Mouse (Mus musculus) myocyte (in vitro differentiated cells): ENCODE measurements around the gene Rit1.

ENCODE experiments used
- CEBPB ChIP-seq: IDR thresholded peaks from 2 replicates; pipeline ENCODE4 v1.6.1; 2011; ENCODE audit warnings: mild to moderate bottlenecking, moderate library complexity; ENCODE audit not compliant: poor library complexity, insufficient read depth, severe bottlenecking
- E2F4 ChIP-seq: IDR thresholded peaks from one replicate; pipeline ENCODE4 v1.6.1; 2011; ENCODE audit warnings: mild to moderate bottlenecking, control low read depth, moderate library complexity; ENCODE audit not compliant: insufficient read depth
- MAX ChIP-seq: IDR thresholded peaks from one replicate; pipeline ENCODE4 v1.6.1; 2011; ENCODE audit warnings: low read depth, mild to moderate bottlenecking, control low read depth
- MYOD1 ChIP-seq, 3 experiments: IDR thresholded peaks; one replicate each; pipeline ENCODE4 v1.6.1; 2011; ENCODE audit warnings: control low read depth in 2 of 3, low read depth in 2 of 3, mild to moderate bottlenecking in 2 of 3, moderate library complexity in 1 of 3; ENCODE audit not compliant: insufficient read length in 2 of 3, control insufficient read depth in 1 of 3
- MYOG ChIP-seq, 3 experiments: IDR thresholded peaks; one replicate each; pipeline ENCODE4 v1.6.1; 2011; ENCODE audit warnings: control low read depth in 2 of 3, low read depth in 2 of 3, mild to moderate bottlenecking in 2 of 3; ENCODE audit not compliant: insufficient read length in 2 of 3, control insufficient read depth in 1 of 3, insufficient read depth in 1 of 3
- POLR2A ChIP-seq: IDR thresholded peaks from one replicate; pipeline ENCODE4 v1.6.1; 2011; ENCODE audit warnings: low read depth, mild to moderate bottlenecking, control low read depth, moderate library complexity; ENCODE audit not compliant: insufficient read length
- TCF12 ChIP-seq: IDR thresholded peaks from one replicate; pipeline ENCODE4 v1.6.1; 2011; ENCODE audit warnings: mild to moderate bottlenecking, control low read depth; ENCODE audit not compliant: poor library complexity, insufficient read depth, severe bottlenecking
- USF1 ChIP-seq: IDR thresholded peaks from one replicate; pipeline ENCODE4 v1.6.1; 2011; ENCODE audit warnings: low read depth, mild to moderate bottlenecking, control low read depth, moderate library complexity

DNA sequence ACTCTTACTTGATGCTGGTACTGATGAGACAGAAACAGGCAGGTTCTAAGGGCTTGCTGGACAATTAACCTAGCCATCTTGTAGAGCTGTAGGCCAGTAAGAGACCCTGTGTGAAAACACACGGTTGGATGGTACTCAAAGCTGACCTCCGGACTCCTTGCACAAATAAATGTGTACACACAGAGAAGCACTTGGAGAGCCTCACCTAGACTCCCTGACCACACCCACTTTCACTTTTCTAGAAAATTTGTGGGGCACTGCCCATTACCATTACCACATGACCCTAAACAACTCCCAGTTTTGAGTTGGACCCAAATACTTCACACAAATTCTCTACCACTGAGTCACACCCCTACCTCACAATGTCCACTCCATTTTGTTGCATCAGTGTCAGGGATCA, 19.9 kb downstream of the Rit1 start:
- no peak for TF ChIP-seq TCF12
- TF ChIP-seq POLR2A = no peak
- no peak for TF ChIP-seq CEBPB
- no peak for TF ChIP-seq E2F4
- no peak for TF ChIP-seq MYOD1 (IDR thresholded peaks at IDR 0.05; ENCODE audit: control insufficient read depth in 1 of 3, insufficient read length in 2 of 3, low read depth in 2 of 3)
- TF ChIP-seq MYOG (IDR thresholded peaks at IDR 0.05; ENCODE audit: control insufficient read depth in 1 of 3, insufficient read depth in 1 of 3, insufficient read length in 2 of 3, low read depth in 2 of 3) = no peak
- no peak for TF ChIP-seq USF1
- no peak for TF ChIP-seq MAX
